Mouse (Mus musculus): Measurements from ENCODE around the gene Bcl11a. TPM values are rescaled to one million over a fixed set of nuclear protein-coding genes. Genes with fewer than 3 reads are reported as not detected.

Gene Bcl11a
- polyA plus RNA-seq, 1 experiment from 2014 or later, result 95.4 TPM

- H3K4me2 ChIP-seq, result peak overlapping the region; percentile 44
- peak overlapping the region; percentile 49 for H3K27ac ChIP-seq (ENCODE audit: low read depth, low read length)
- no peaks in the 10 kb centered on the region for H3K9me3 ChIP-seq (ENCODE audit: control insufficient read depth, low read length)
- H3K9ac ChIP-seq (ENCODE audit: low read depth, low read length), result peak overlapping the region; percentile 25
- WGBS, result 48% methylated on average over 4 of the region's 4 CpGs
- ATAC-seq (replicated peaks; ENCODE audit: low FRiP score) (peak; percentile 67), DNase-seq (ENCODE audit: low spot score) (no peak)
- H3K4me1 ChIP-seq (replicated peaks; ENCODE audit: control insufficient read depth, insufficient read depth, low read length), result peaks cover 56% of the 10 kb centered on the region
- H3K27me3 ChIP-seq (replicated peaks; ENCODE audit: control insufficient read depth, insufficient read depth, low read length), result no peaks in the 10 kb centered on the region
- H3K4me3 ChIP-seq (ENCODE audit: low read depth, low read length), result no peak overlapping the region
- peaks cover 7% of the 10 kb centered on the region; the same call in 1 of the 2 replicates for H3K36me3 ChIP-seq (ENCODE audit: control insufficient read depth, insufficient read depth, low read length)
Measured at GRCm38 (mm10) chr11:24100449-24101070, 22.7 kb downstream of the Bcl11a start.

DNA sequence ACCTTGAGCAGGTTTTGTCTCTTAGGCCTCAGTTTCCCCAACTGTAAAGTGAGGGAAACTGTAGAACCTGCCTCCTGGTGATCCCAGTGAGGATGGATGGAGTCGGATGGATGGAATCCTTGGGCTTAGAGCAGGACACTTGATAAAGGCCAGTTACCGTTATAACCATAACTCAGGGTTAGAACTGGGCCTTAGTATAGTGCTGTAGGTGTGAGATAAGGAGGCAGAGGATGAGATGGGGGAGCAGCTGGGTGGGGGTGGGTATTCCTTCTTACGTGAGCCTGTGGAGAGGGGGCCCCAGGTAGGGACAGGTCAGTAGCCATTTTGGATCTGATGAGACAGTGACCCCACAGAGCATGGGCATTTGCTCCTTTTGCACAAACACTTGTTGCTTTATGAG is 23.8 kb downstream of the Bcl11a start:
- Histone ChIP-seq H3K4me3 (ENCODE audit: low read depth, low read length) (no peak overlapping the region), H3K9ac (ENCODE audit: low read depth, low read length) (no peak overlapping the region), H3K27me3 (replicated peaks; ENCODE audit: control insufficient read depth, insufficient read depth, low read length) (no peaks in the 10 kb centered on the region), H3K27ac (ENCODE audit: low read depth, low read length) (peak overlapping the region; percentile 49; the same call in 1 of the 2 replicates), H3K36me3 (ENCODE audit: control insufficient read depth, insufficient read depth, low read length) (peaks cover 3% of the 10 kb centered on the region; the same call in 1 of the 2 replicates), H3K4me2 (no peak overlapping the region), H3K4me1 (replicated peaks; ENCODE audit: control insufficient read depth, insufficient read depth, low read length) (peaks cover 50% of the 10 kb centered on the region), H3K9me3 (ENCODE audit: control insufficient read depth, low read length) (no peaks in the 10 kb centered on the region)
- no peak for DNase-seq (ENCODE audit: low spot score)
- ATAC-seq (replicated peaks; ENCODE audit: low FRiP score), result peak; percentile 80
- 48% methylated on average over 3 of the region's 3 CpGs for WGBS

DNA sequence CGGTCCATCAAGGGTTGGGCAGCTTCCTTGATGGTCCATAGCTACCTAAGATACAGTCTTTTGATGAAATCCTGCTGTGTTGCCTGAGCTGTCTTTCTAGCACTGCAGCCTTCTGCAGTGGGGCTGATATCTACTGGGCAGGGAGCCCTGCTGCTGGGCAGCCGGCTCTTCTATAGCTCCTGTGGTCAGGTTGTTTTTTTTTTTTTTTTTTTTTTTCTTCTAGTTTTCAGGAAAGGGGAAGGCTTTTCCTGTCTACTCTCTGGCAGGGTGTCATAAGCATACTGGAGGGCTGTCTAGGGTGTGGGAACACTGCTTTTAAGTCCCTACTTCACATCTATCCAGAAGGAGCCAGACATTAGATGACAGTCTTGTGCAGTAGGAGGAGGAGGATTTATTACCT is 24.5 kb downstream of the Bcl11a start:
- Histone ChIP-seq H3K27ac (ENCODE audit: low read depth, low read length) (0 out of 2 replicates have a peak overlapping the region, but pooled peaks have one; percentile 40), H3K36me3 (ENCODE audit: control insufficient read depth, insufficient read depth, low read length) (peaks cover 3% of the 10 kb centered on the region; the same call in 1 of the 2 replicates), H3K9ac (ENCODE audit: low read depth, low read length) (0 out of 2 replicates have a peak overlapping the region, but pooled peaks have one; percentile 7), H3K9me3 (ENCODE audit: control insufficient read depth, low read length) (no peaks in the 10 kb centered on the region), H3K4me2 (no peak overlapping the region), H3K27me3 (replicated peaks; ENCODE audit: control insufficient read depth, insufficient read depth, low read length) (no peaks in the 10 kb centered on the region), H3K4me1 (replicated peaks; ENCODE audit: control insufficient read depth, insufficient read depth, low read length) (peaks cover 45% of the 10 kb centered on the region), H3K4me3 (ENCODE audit: low read depth, low read length) (no peak overlapping the region)
- DNase-seq (ENCODE audit: low spot score), result no peak
- WGBS, result 61% methylated on average over 2 of the region's 2 CpGs
- ATAC-seq (replicated peaks; ENCODE audit: low FRiP score), result no peak

DNA sequence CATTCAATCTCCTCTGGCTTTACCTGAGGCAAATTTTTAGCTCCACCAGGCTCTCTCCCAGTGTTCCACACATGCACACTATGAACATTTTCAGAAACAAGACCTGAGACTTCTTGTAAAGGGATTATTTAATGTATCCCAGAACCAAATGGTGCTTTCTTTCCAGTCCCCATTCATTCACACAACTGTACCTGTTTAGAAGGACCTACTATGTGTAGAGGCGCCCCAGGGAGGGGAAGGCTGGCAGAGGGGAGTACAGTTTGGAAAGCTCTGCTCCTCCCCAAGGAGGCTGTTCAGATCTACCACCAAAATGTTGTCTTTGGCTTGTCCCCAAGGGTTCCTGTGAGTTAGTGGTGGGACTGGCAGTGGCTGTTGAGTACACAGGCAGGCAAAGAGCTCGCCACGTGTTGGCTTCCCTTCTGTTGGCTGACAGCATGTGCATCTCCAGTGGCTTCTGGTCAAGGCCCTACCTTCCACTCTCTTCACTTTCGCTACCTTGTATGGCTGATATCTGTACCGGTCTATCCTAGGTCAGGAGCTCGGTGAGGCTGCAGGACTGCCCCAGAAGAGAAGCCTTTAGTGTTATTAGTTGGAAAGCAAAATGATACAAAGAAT is 25.4 kb downstream of the Bcl11a start:
- Histone ChIP-seq H3K9me3 (ENCODE audit: control insufficient read depth, low read length) (no peaks in the 10 kb centered on the region), H3K4me3 (ENCODE audit: low read depth, low read length) (no peak overlapping the region), H3K4me2 (no peak overlapping the region), H3K9ac (ENCODE audit: low read depth, low read length) (no peak overlapping the region), H3K4me1 (replicated peaks; ENCODE audit: control insufficient read depth, insufficient read depth, low read length) (peaks cover 46% of the 10 kb centered on the region), H3K27ac (ENCODE audit: low read depth, low read length) (no peak overlapping the region), H3K36me3 (ENCODE audit: control insufficient read depth, insufficient read depth, low read length) (peaks cover 3% of the 10 kb centered on the region; the same call in 1 of the 2 replicates), H3K27me3 (replicated peaks; ENCODE audit: control insufficient read depth, insufficient read depth, low read length) (no peaks in the 10 kb centered on the region)
- WGBS, result 78% methylated on average over 6 of the region's 6 CpGs
- ATAC-seq (replicated peaks; ENCODE audit: low FRiP score) (no peak), DNase-seq (ENCODE audit: low spot score) (no peak)

DNA sequence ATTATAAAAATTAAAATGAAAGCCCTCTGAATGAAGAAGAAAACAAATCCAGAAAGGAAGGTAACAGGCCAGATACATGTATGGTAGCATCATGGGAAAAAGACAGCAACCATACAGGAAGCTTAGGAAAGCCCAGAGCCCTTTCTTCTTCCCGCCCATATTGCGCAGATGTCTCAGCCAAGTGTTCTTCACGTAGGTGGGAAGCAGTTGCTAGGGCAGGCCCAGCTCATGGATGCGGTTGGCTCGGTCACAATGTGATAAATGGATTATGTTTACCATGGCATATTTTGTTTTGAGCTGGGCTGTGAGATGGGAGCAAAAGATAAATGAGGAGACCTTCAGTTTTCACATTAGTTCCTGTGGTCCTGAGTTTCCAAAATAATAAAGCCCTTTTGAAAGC is 29.6 kb downstream of the Bcl11a start:
- no peak overlapping the region for H3K27ac ChIP-seq (ENCODE audit: low read depth, low read length)
- H3K4me2 ChIP-seq, result no peak overlapping the region
- WGBS, result 90% methylated on average over 5 of the region's 5 CpGs
- peaks cover 7% of the 10 kb centered on the region; the same call in 1 of the 2 replicates for H3K36me3 ChIP-seq (ENCODE audit: control insufficient read depth, insufficient read depth, low read length)
- no peaks in the 10 kb centered on the region for H3K9me3 ChIP-seq (ENCODE audit: control insufficient read depth, low read length)
- DNase-seq (ENCODE audit: low spot score) (no peak), ATAC-seq (replicated peaks; ENCODE audit: low FRiP score) (no peak)
- H3K4me1 ChIP-seq (replicated peaks; ENCODE audit: control insufficient read depth, insufficient read depth, low read length), result peaks cover 39% of the 10 kb centered on the region
- H3K9ac ChIP-seq (ENCODE audit: low read depth, low read length), result no peak overlapping the region
- H3K27me3 ChIP-seq (replicated peaks; ENCODE audit: control insufficient read depth, insufficient read depth, low read length), result no peaks in the 10 kb centered on the region
- no peak overlapping the region for H3K4me3 ChIP-seq (ENCODE audit: low read depth, low read length)

GRCm38 (mm10) chr11:24108974-24109373 is 31.1 kb downstream of the Bcl11a start:
- Histone ChIP-seq H3K36me3 (ENCODE audit: control insufficient read depth, insufficient read depth, low read length) (peaks cover 7% of the 10 kb centered on the region; the same call in 1 of the 2 replicates), H3K4me2 (no peak overlapping the region), H3K9me3 (ENCODE audit: control insufficient read depth, low read length) (no peaks in the 10 kb centered on the region), H3K9ac (ENCODE audit: low read depth, low read length) (no peak overlapping the region), H3K4me1 (replicated peaks; ENCODE audit: control insufficient read depth, insufficient read depth, low read length) (peaks cover 34% of the 10 kb centered on the region), H3K27me3 (replicated peaks; ENCODE audit: control insufficient read depth, insufficient read depth, low read length) (no peaks in the 10 kb centered on the region), H3K4me3 (ENCODE audit: low read depth, low read length) (no peak overlapping the region), H3K27ac (ENCODE audit: low read depth, low read length) (no peak overlapping the region)
- WGBS, result 66% methylated on average over 3 of the region's 3 CpGs
- ATAC-seq (replicated peaks; ENCODE audit: low FRiP score) (no peak), DNase-seq (ENCODE audit: low spot score) (no peak)

DNA sequence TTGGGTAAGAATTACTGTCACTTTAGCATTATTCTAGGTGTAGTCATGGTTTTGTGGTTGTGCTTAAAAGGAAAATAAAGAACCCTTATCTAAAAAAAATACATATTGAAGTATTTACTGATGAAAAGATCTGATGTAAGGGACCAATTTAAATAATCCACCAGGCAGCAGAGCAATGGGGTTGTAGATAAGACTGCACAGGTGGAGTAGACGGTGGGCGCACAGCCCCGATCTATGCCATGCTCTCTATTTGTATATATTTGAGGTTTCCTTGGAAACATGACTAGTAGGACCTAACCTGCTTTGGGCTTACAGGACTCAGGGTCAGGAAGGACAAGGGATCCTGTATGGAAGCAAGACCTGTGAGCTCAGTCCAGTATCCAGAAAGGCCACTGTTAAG is 31.5 kb downstream of the Bcl11a start:
- peaks cover 5% of the 10 kb centered on the region; the same call in 1 of the 2 replicates for H3K36me3 ChIP-seq (ENCODE audit: control insufficient read depth, insufficient read depth, low read length)

GRCm38 (mm10) chr11:24110113-24110512 is 32.3 kb downstream of the Bcl11a start:
- H3K4me2 ChIP-seq, result no peak overlapping the region
- DNase-seq (ENCODE audit: low spot score) (no peak), ATAC-seq (replicated peaks; ENCODE audit: low FRiP score) (no peak; the same call in 1 of the 2 replicates)
- no peak overlapping the region for H3K4me3 ChIP-seq (ENCODE audit: low read depth, low read length)
- H3K27me3 ChIP-seq (replicated peaks; ENCODE audit: control insufficient read depth, insufficient read depth, low read length), result no peaks in the 10 kb centered on the region
- no peaks in the 10 kb centered on the region for H3K9me3 ChIP-seq (ENCODE audit: control insufficient read depth, low read length)
- H3K36me3 ChIP-seq (ENCODE audit: control insufficient read depth, insufficient read depth, low read length), result peaks cover 4% of the 10 kb centered on the region; the same call in 1 of the 2 replicates
- H3K9ac ChIP-seq (ENCODE audit: low read depth, low read length), result no peak overlapping the region
- H3K27ac ChIP-seq (ENCODE audit: low read depth, low read length), result no peak overlapping the region
- H3K4me1 ChIP-seq (replicated peaks; ENCODE audit: control insufficient read depth, insufficient read depth, low read length), result peaks cover 46% of the 10 kb centered on the region
- 58% methylated on average over 2 of the region's 2 CpGs for WGBS

More for the DNA sequence above, 31.5 kb downstream of the Bcl11a start:
- H3K4me1 ChIP-seq (replicated peaks; ENCODE audit: control insufficient read depth, insufficient read depth, low read length), result peaks cover 38% of the 10 kb centered on the region
- H3K4me3 ChIP-seq (ENCODE audit: low read depth, low read length), result no peak overlapping the region
- ATAC-seq (replicated peaks; ENCODE audit: low FRiP score), result no peak
- no peak overlapping the region for H3K4me2 ChIP-seq
- H3K9me3 ChIP-seq (ENCODE audit: control insufficient read depth, low read length), result no peaks in the 10 kb centered on the region
- no peak overlapping the region for H3K9ac ChIP-seq (ENCODE audit: low read depth, low read length)
- H3K27ac ChIP-seq (ENCODE audit: low read depth, low read length), result no peak overlapping the region
- 80% methylated on average over 3 of the region's 3 CpGs for WGBS
- no peak for DNase-seq (ENCODE audit: low spot score)
- no peaks in the 10 kb centered on the region for H3K27me3 ChIP-seq (replicated peaks; ENCODE audit: control insufficient read depth, insufficient read depth, low read length)

All from liver, embryonic 11.5 days (tissue).